Mouse (Mus musculus): ENCODE results near the gene H2-Q10.
"Not testable (repeated sequence)": the region's sequence is repeated elsewhere in the genome, so short reads cannot be mapped to it uniquely, and the experiment has no call there.

Gene H2-Q10

GRCm38 (mm10) chr17:35458247-35458646 is 11.6 kb upstream of the H2-Q10 start:
- DNase-seq (ENCODE audit: low read depth, low spot score) = not testable (repeated sequence)

- DNase-seq (ENCODE audit: low read depth, low spot score) = not testable (repeated sequence)
Measured at GRCm38 (mm10) chr17:35460513-35461341, 9.2 kb upstream of the H2-Q10 start.

GRCm38 (mm10) chr17:35465651-35466050 is 4.2 kb upstream of the H2-Q10 start:
- DNase-seq (ENCODE audit: low read depth, low spot score) = peak; percentile 26

GRCm38 (mm10) chr17:35468936-35469335 is 953 bp upstream of the H2-Q10 start:
- not testable (repeated sequence) for DNase-seq (ENCODE audit: low read depth, low spot score)

GRCm38 (mm10) chr17:35484066-35484465 is 14.2 kb downstream of the H2-Q10 start:
- peak; percentile 71 for DNase-seq (ENCODE audit: low read depth, low spot score)

- DNase-seq (ENCODE audit: low read depth, low spot score) = no peak
Measured at GRCm38 (mm10) chr17:35485702-35486101, 15.8 kb downstream of the H2-Q10 start.

GRCm38 (mm10) chr17:35486726-35487125 is 16.8 kb downstream of the H2-Q10 start:
- no peak for DNase-seq (ENCODE audit: low read depth, low spot score)

GRCm38 (mm10) chr17:35488041-35488440 is 18.2 kb downstream of the H2-Q10 start:
- no peak for DNase-seq (ENCODE audit: low read depth, low spot score)

- DNase-seq (ENCODE audit: low read depth, low spot score) = no peak
Measured at GRCm38 (mm10) chr17:35490320-35490719, 20.4 kb downstream of the H2-Q10 start.

- DNase-seq (ENCODE audit: low read depth, low spot score) = no peak
Measured at GRCm38 (mm10) chr17:35497124-35497523, 27.2 kb downstream of the H2-Q10 start.

- DNase-seq (ENCODE audit: low read depth, low spot score) = no peak
Measured at GRCm38 (mm10) chr17:35502226-35502625, 32.3 kb downstream of the H2-Q10 start.

GRCm38 (mm10) chr17:35502762-35503161 is 32.9 kb downstream of the H2-Q10 start:
- no peak for DNase-seq (ENCODE audit: low read depth, low spot score)

GRCm38 (mm10) chr17:35503849-35504248 is 34.0 kb downstream of the H2-Q10 start:
- DNase-seq (ENCODE audit: low read depth, low spot score) = no peak

GRCm38 (mm10) chr17:35504628-35505481 is 35.0 kb downstream of the H2-Q10 start:
- no peak for DNase-seq (ENCODE audit: low read depth, low spot score)

- DNase-seq (ENCODE audit: low read depth, low spot score) = no peak
Measured at GRCm38 (mm10) chr17:35505776-35506175, 35.9 kb downstream of the H2-Q10 start, which contains the start of gene Pou5f1. Gene Pou5f1, plus strand, starts transcription at chr17:35506018.

GRCm38 (mm10) chr17:35506881-35507280 is 37.0 kb downstream of the H2-Q10 start:
- no peak for DNase-seq (ENCODE audit: low read depth, low spot score)

GRCm38 (mm10) chr17:35507556-35508260 is 37.8 kb downstream of the H2-Q10 start:
- DNase-seq (ENCODE audit: low read depth, low spot score) = no peak

GRCm38 (mm10) chr17:35508279-35508678 is 38.4 kb downstream of the H2-Q10 start:
- DNase-seq (ENCODE audit: low read depth, low spot score) = not testable (repeated sequence)

- peak; percentile 73 for DNase-seq (ENCODE audit: low read depth, low spot score)
Measured at GRCm38 (mm10) chr17:35509284-35509683, 39.4 kb downstream of the H2-Q10 start.

GRCm38 (mm10) chr17:35512916-35513626 is 43.2 kb downstream of the H2-Q10 start:
- DNase-seq (ENCODE audit: low read depth, low spot score) = peak; percentile 33

GRCm38 (mm10) chr17:35513886-35514285 is 44.0 kb downstream of the H2-Q10 start:
- peak; percentile 75 for DNase-seq (ENCODE audit: low read depth, low spot score)
